Mouse (Mus musculus): Measurements from ENCODE around the gene Sema5b. TPM values are rescaled to one million over a fixed set of nuclear protein-coding genes. Genes with fewer than 3 reads are reported as not detected.

The Sema5b gene
- not detected in 2 replicates for polyA plus RNA-seq (2012)

GRCm38 (mm10) chr16:35541117-35541641 is at the start of gene Sema5b:
Gene Sema5b, plus strand, starts transcription at chr16:35541145.
- no peak for TF ChIP-seq GATA1 (IDR thresholded peaks at IDR 0.05; ENCODE audit: low read length)

GRCm38 (mm10) chr16:35500342-35500741 is 40.6 kb upstream of the Sema5b start:
- TF ChIP-seq GATA1 (IDR thresholded peaks at IDR 0.05; ENCODE audit: low read length) = no peak

- TF ChIP-seq GATA1 (IDR thresholded peaks at IDR 0.05; ENCODE audit: low read length) = no peak
Measured at GRCm38 (mm10) chr16:35501106-35501760, 39.7 kb upstream of the Sema5b start.

GRCm38 (mm10) chr16:35502456-35502855 is 38.5 kb upstream of the Sema5b start:
- no peak for TF ChIP-seq GATA1 (IDR thresholded peaks at IDR 0.05; ENCODE audit: low read length)

- TF ChIP-seq GATA1 (IDR thresholded peaks at IDR 0.05; ENCODE audit: low read length) = no peak
Measured at GRCm38 (mm10) chr16:35504266-35504665, 36.7 kb upstream of the Sema5b start.

- no peak for TF ChIP-seq GATA1 (IDR thresholded peaks at IDR 0.05; ENCODE audit: low read length)
Measured at GRCm38 (mm10) chr16:35505786-35506185, 35.2 kb upstream of the Sema5b start.

- TF ChIP-seq GATA1 (IDR thresholded peaks at IDR 0.05; ENCODE audit: low read length) = no peak
Measured at GRCm38 (mm10) chr16:35508581-35508980, 32.4 kb upstream of the Sema5b start.

- no peak for TF ChIP-seq GATA1 (IDR thresholded peaks at IDR 0.05; ENCODE audit: low read length)
Measured at GRCm38 (mm10) chr16:35509331-35510070, 31.4 kb upstream of the Sema5b start.

- no peak for TF ChIP-seq GATA1 (IDR thresholded peaks at IDR 0.05; ENCODE audit: low read length)
Measured at GRCm38 (mm10) chr16:35515977-35516612, 24.9 kb upstream of the Sema5b start.

- TF ChIP-seq GATA1 (IDR thresholded peaks at IDR 0.05; ENCODE audit: low read length) = no peak
Measured at GRCm38 (mm10) chr16:35517976-35518951, 22.7 kb upstream of the Sema5b start.

- no peak for TF ChIP-seq GATA1 (IDR thresholded peaks at IDR 0.05; ENCODE audit: low read length)
Measured at GRCm38 (mm10) chr16:35519245-35519644, 21.7 kb upstream of the Sema5b start.

GRCm38 (mm10) chr16:35524200-35524599 is 16.7 kb upstream of the Sema5b start:
- TF ChIP-seq GATA1 (IDR thresholded peaks at IDR 0.05; ENCODE audit: low read length) = no peak

GRCm38 (mm10) chr16:35534630-35535029 is 6.3 kb upstream of the Sema5b start:
- no peak for TF ChIP-seq GATA1 (IDR thresholded peaks at IDR 0.05; ENCODE audit: low read length)

- no peak for TF ChIP-seq GATA1 (IDR thresholded peaks at IDR 0.05; ENCODE audit: low read length)
Measured at GRCm38 (mm10) chr16:35537651-35538050, 3.3 kb upstream of the Sema5b start.

- no peak for TF ChIP-seq GATA1 (IDR thresholded peaks at IDR 0.05; ENCODE audit: low read length)
Measured at GRCm38 (mm10) chr16:35539041-35539440, 1.9 kb upstream of the Sema5b start.
